Mouse (Mus musculus) MEL (cell line): ENCODE results near the gene Atp1a3. TPM values are rescaled to one million over a fixed set of nuclear protein-coding genes. Genes with fewer than 3 reads are reported as not detected.

Source experiments
- DNase-seq: peaks from one replicate; pipeline ENCODE4 v3.0.0; 2011; ENCODE audit warnings: low read depth, low spot score
- H3K27ac ChIP-seq: 2 replicates; pipeline ENCODE4 v1.5.1; 2012; ENCODE audit warnings: low read depth, mild to moderate bottlenecking, control low read depth, low read length, moderate library complexity; ENCODE audit not compliant: control insufficient read depth
- H3K27me3 ChIP-seq, 2 experiments: fragments of 150-350 bp in 1 of 2; sonication (generic) in 1 of 2; 2 replicates each; pipeline ENCODE4 v1.6.1; 2012; ENCODE audit warnings: low read length in 2 of 2, mild to moderate bottlenecking in 2 of 2, improper control_type of control experiment in 1 of 2, moderate library complexity in 1 of 2; ENCODE audit not compliant: insufficient read depth in 2 of 2, control insufficient read depth in 1 of 2
- H3K36me3 ChIP-seq, 2 experiments: 2 replicates each; pipeline ENCODE4 v1.6.1; 2012 to 2014; ENCODE audit warnings: low read length in 2 of 2, improper control_type of control experiment in 1 of 2, inconsistent platforms in 1 of 2, mild to moderate bottlenecking in 1 of 2; ENCODE audit not compliant: insufficient read depth in 2 of 2, control insufficient read depth in 1 of 2
- H3K4me1 ChIP-seq, 2 experiments: fragments of 150-350 bp in 1 of 2; sonication (generic) in 1 of 2; 2 replicates each; pipeline ENCODE4 v1.6.1; 2012; ENCODE audit warnings: low read length in 2 of 2, improper control_type of control experiment in 1 of 2, mild to moderate bottlenecking in 1 of 2; ENCODE audit not compliant: insufficient read depth in 2 of 2, control insufficient read depth in 1 of 2
- H3K4me3 ChIP-seq, 2 experiments: fragments of 150-350 bp in 1 of 2; sonication (generic) in 1 of 2; 2 replicates each; pipeline ENCODE4 v1.5.1; 2012; ENCODE audit warnings: low read depth in 2 of 2, low read length in 2 of 2, mild to moderate bottlenecking in 2 of 2, moderate library complexity in 2 of 2, control low read depth in 1 of 2, improper control_type of control experiment in 1 of 2; ENCODE audit not compliant: control insufficient read depth in 1 of 2, insufficient read depth in 1 of 2
- H3K79me2 ChIP-seq: 2 replicates; pipeline ENCODE4 v1.6.1; 2012; ENCODE audit warnings: mild to moderate bottlenecking, low read length, moderate library complexity; ENCODE audit not compliant: control insufficient read depth, poor library complexity, insufficient read depth
- H3K9ac ChIP-seq: 2 replicates; pipeline ENCODE4 v1.6.1; 2012; ENCODE audit warnings: low read depth, mild to moderate bottlenecking, control low read depth, low read length, moderate library complexity; ENCODE audit not compliant: control insufficient read depth, poor library complexity, severe bottlenecking
- H3K9me3 ChIP-seq: fragments of 150-350 bp; sonication (generic); replicated peaks from 2 replicates; pipeline ENCODE4 v1.6.1; 2012; ENCODE audit warnings: mild to moderate bottlenecking, low read length, improper control_type of control experiment, moderate library complexity; ENCODE audit not compliant: insufficient read depth
- BHLHE40 ChIP-seq: IDR thresholded peaks from 2 replicates; pipeline ENCODE4 v1.6.1; 2012; ENCODE audit warnings: low read depth, mild to moderate bottlenecking, inconsistent platforms, low read length, improper control_type of control experiment, borderline replicate concordance
- CHD1 ChIP-seq: IDR thresholded peaks from 2 replicates; pipeline ENCODE4 v1.6.1; 2012; ENCODE audit warnings: low read depth, mild to moderate bottlenecking, inconsistent platforms, low read length, improper control_type of control experiment
- CTCF ChIP-seq, 3 experiments: IDR thresholded peaks in 2 of 3; conservative IDR thresholded peaks in 1 of 3; 2 replicates each; pipeline ENCODE4 v1.5.1; 2011 to 2012; ENCODE audit warnings: low read length in 3 of 3, low read depth in 2 of 3, mild to moderate bottlenecking in 2 of 3, improper control_type of control experiment in 1 of 3, inconsistent platforms in 1 of 3, mixed read lengths in 1 of 3, moderate library complexity in 1 of 3; ENCODE audit not compliant: control insufficient read depth in 1 of 3, insufficient read depth in 1 of 3, poor library complexity in 1 of 3, severe bottlenecking in 1 of 3
- ELF1 ChIP-seq: IDR thresholded peaks from 2 replicates; pipeline ENCODE4 v1.6.1; 2014; ENCODE audit warnings: low read depth, mild to moderate bottlenecking, inconsistent platforms, low read length, improper control_type of control experiment, moderate library complexity
- EP300 ChIP-seq, 2 experiments: IDR thresholded peaks; 2 replicates each; pipeline ENCODE4 v1.6.1; 2011; ENCODE audit warnings: improper control_type of control experiment in 2 of 2, low read length in 2 of 2, low read depth in 1 of 2, mild to moderate bottlenecking in 1 of 2
- GATA1 ChIP-seq: IDR thresholded peaks from 2 replicates; pipeline ENCODE4 v1.6.1; 2011; ENCODE audit warnings: low read depth, low read length, improper control_type of control experiment
- KAT2A ChIP-seq: conservative IDR thresholded peaks from 2 replicates; pipeline ENCODE4 v1.6.1; 2012; ENCODE audit warnings: low read depth, low read length, improper control_type of control experiment, inconsistent platforms
- MAFK ChIP-seq: IDR thresholded peaks from 2 replicates; pipeline ENCODE4 v1.6.1; 2011; ENCODE audit warnings: low read depth, mild to moderate bottlenecking, low read length, improper control_type of control experiment, borderline replicate concordance
- MAX ChIP-seq: IDR thresholded peaks from 2 replicates; pipeline ENCODE4 v1.6.1; 2011; ENCODE audit warnings: low read length, improper control_type of control experiment
- MYC ChIP-seq: IDR thresholded peaks from 2 replicates; pipeline ENCODE4 v1.6.1; 2011; ENCODE audit warnings: low read depth, mild to moderate bottlenecking, low read length, improper control_type of control experiment, moderate library complexity
- NELFE ChIP-seq: IDR thresholded peaks from 2 replicates; pipeline ENCODE4 v1.6.1; 2011; ENCODE audit warnings: low read depth, low read length, improper control_type of control experiment
- POLR2A ChIP-seq, 2 experiments: IDR thresholded peaks; 2 replicates each; pipeline ENCODE4 v1.6.1; 2011 to 2012; ENCODE audit warnings: low read length in 2 of 2, mild to moderate bottlenecking in 2 of 2, control low read depth in 1 of 2, improper control_type of control experiment in 1 of 2, low read depth in 1 of 2, moderate library complexity in 1 of 2; ENCODE audit not compliant: control insufficient read depth in 1 of 2, insufficient read depth in 1 of 2, poor library complexity in 1 of 2
- POLR2AphosphoS5 ChIP-seq: IDR thresholded peaks from 2 replicates; pipeline ENCODE4 v1.6.1; 2012; ENCODE audit warnings: low read depth, borderline replicate concordance, mild to moderate bottlenecking, inconsistent platforms, low read length, moderate library complexity, mixed read lengths
- RCOR1 ChIP-seq: IDR thresholded peaks from 2 replicates; pipeline ENCODE4 v1.6.1; 2012; ENCODE audit warnings: low read depth, mild to moderate bottlenecking, inconsistent platforms, low read length, improper control_type of control experiment
- SMC3 ChIP-seq: IDR thresholded peaks from 2 replicates; pipeline ENCODE4 v1.6.1; 2011; ENCODE audit warnings: low read depth, low read length, improper control_type of control experiment
- TBP ChIP-seq: IDR thresholded peaks from 2 replicates; pipeline ENCODE4 v1.8.0; 2011; ENCODE audit warnings: low read depth, low read length, improper control_type of control experiment
- TCF12 ChIP-seq: IDR thresholded peaks from 2 replicates; pipeline ENCODE4 v1.6.1; 2014; ENCODE audit warnings: low read depth, mild to moderate bottlenecking, inconsistent platforms, low read length, improper control_type of control experiment, moderate library complexity
- USF1 ChIP-seq: IDR thresholded peaks from 2 replicates; pipeline ENCODE4 v1.6.1; 2014; ENCODE audit warnings: low read depth, mild to moderate bottlenecking, inconsistent platforms, low read length, improper control_type of control experiment, moderate library complexity
- ZNF384 ChIP-seq: IDR thresholded peaks from 2 replicates; pipeline ENCODE4 v1.6.1; 2012; ENCODE audit warnings: low read depth, mild to moderate bottlenecking, inconsistent platforms, low read length, improper control_type of control experiment
- polyA plus RNA-seq, 2 experiments: library from polyadenylated mRNA; stranded (reverse) in 1 of 2; unstranded in 1 of 2; fragments of >175 nt in 1 of 2; fragments of >200 nt in 1 of 2; gene quantifications; 2 replicates each; pipeline versions ENCODE4 v1.2.1 to v1.2.4; 2012; ENCODE audit warnings: low replicate concordance in 2 of 2, low read depth in 1 of 2; ENCODE audit not compliant: insufficient read length in 2 of 2, insufficient read depth in 1 of 2, missing spikeins in 1 of 2
- total RNA-seq: library from RNA; depleted of rRNA; stranded (reverse); fragments of 300-350 nt; gene quantifications from 2 replicates; pipeline ENCODE4 v1.2.3, GENCODE M21; 2012

Atp1a3 gene
- total and polyA plus RNA-seq, 3 experiments: 0.19 to 3.5 TPM; not detected in 1

DNA sequence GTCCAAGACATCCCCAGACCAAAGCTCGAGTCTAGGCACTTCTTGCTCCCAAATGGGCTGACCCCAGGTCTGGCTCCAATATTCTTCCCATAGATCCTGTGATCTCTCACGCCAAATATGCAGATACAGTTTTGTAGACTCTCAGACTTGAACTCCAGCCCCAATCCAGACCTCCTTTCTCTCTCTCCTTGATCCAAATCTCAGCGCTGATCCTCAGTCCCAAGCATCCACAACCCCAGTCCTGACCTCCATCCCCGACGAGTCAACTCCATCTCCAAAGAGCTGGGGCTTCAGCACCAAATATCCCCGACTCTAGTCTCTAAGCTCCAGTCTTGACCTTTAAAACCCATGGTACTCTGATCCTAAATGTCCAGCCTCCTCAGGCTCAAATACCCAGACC lies 62.1 kb downstream of the Atp1a3 start:
- no peaks in the 10 kb centered on the region for H3K4me1 ChIP-seq
- H3K9me3 ChIP-seq: no peaks in the 10 kb centered on the region
- no peak for DNase-seq
- no peak for TF ChIP-seq NELFE
- H3K9ac ChIP-seq: no peak overlapping the region
- no peaks in the 10 kb centered on the region for H3K79me2 ChIP-seq
- no peak overlapping the region for H3K27ac ChIP-seq
- H3K4me3 ChIP-seq: no peak overlapping the region
- H3K36me3 ChIP-seq: no peaks in the 10 kb centered on the region
- peaks cover 0 to 2% of the 10 kb centered on the region in 2 experiments; a peak in 1 of 4 replicates for H3K27me3 ChIP-seq

DNA sequence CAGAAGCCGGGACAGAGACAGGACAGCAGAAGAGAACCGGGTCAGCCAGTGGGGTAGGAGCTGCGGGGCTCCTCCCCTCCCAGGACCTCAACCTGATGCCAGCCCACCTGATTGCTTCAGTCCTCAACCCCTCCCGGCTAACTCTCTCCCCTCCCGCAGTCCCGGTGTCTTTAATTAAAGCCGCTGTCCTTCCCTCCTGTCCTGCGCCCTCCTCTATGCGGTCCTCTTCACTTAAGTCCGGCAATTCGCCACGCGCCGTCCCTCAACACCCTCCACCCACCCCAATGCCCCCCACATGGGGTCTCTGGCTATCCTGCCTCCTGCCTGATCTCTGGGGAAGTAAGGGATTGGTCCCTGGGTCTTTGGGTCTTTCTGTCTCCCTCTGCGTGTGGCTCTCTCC lies 74.1 kb downstream of the Atp1a3 start:
- DNase-seq: no peak
- Histone ChIP-seq H3K9ac (no peak overlapping the region), H3K79me2 (no peaks in the 10 kb centered on the region), H3K4me1 (no peaks in the 10 kb centered on the region), H3K36me3 (no peaks in the 10 kb centered on the region), H3K27me3 (no peaks in the 10 kb centered on the region), H3K9me3 (no peaks in the 10 kb centered on the region), H3K4me3 (no peak overlapping the region), H3K27ac (no peak overlapping the region)
- no peak for TF ChIP-seq TCF12
- TF ChIP-seq USF1: no peak
- no peak for TF ChIP-seq SMC3
- TF ChIP-seq MAFK: no peak
- TF ChIP-seq ELF1: no peak
- no peak for TF ChIP-seq MYC
- TF ChIP-seq RCOR1: no peak
- no peak for TF ChIP-seq MAX
- TF ChIP-seq CTCF (IDR thresholded peaks at IDR 0.05 in 2 of 3, conservative IDR thresholded peaks at IDR 0.05 in 1 of 3; ENCODE audit: control insufficient read depth in 1 of 3, insufficient read depth in 1 of 3, low read depth in 2 of 3, low read length in 3 of 3, poor library complexity in 1 of 3, severe bottlenecking in 1 of 3): no peak
- TF ChIP-seq GATA1: no peak
- TF ChIP-seq TBP: no peak
- no peak for TF ChIP-seq EP300 (IDR thresholded peaks at IDR 0.05; ENCODE audit: low read depth in 1 of 2, low read length in 2 of 2)
- TF ChIP-seq ZNF384: no peak
- TF ChIP-seq CHD1: no peak
- TF ChIP-seq BHLHE40: no peak
- TF ChIP-seq POLR2A (IDR thresholded peaks at IDR 0.05; ENCODE audit: control insufficient read depth in 1 of 2, insufficient read depth in 1 of 2, low read depth in 1 of 2, low read length in 2 of 2, poor library complexity in 1 of 2): no peak
- no peak for TF ChIP-seq KAT2A
- TF ChIP-seq POLR2AphosphoS5: no peak
